In genomic region chr9:31989581-31990360, GRCm38 (mm10) we compare ENCODE assay signal across 13 mouse cellular contexts.
DNase-seq lines count a peak whose midpoint lies in the region; ATAC-seq and TF ChIP-seq lines count a peak whose summit lies in the region.
"Had no signal": no experiment of that assay in that cellular context is flagged by ENCODE, and none has a peak within 500 bp of the region (broad histone marks: within the 10 kb centered on the region; RNA-seq: fewer than 3 reads in every experiment).

No protein-coding gene starts in this region.

- no peak for TF ChIP-seq EP300 in stomach, postnatal 0 days (optimal IDR thresholded peaks at IDR 0.05)

- H3K4me2 ChIP-seq in forebrain, embryonic 12.5 days: 0 out of 2 replicates have a peak overlapping the region, but pooled peaks have one; percentile 8
- 0 out of 2 replicates have a peak overlapping the region, but pooled peaks have one; percentile 7 for H3K4me2 ChIP-seq in midbrain, postnatal 0 days (ENCODE audit: low read depth, low read length, poor library complexity, severe bottlenecking)
- no peak overlapping the region for H3K4me2 ChIP-seq in stomach, postnatal 0 days (replicated peaks; ENCODE audit: low read depth)
- H3K4me2 ChIP-seq: heart, embryonic 13.5 days; liver, embryonic 11.5 days had no signal

- peaks cover 11% of the 10 kb centered on the region for H3K4me1 ChIP-seq in forebrain, embryonic 12.5 days
- H3K4me1 ChIP-seq in forebrain, embryonic 10.5 days: peaks cover 25% of the 10 kb centered on the region
- H3K4me1 ChIP-seq in midbrain, postnatal 0 days (ENCODE audit: insufficient read depth, low read length): no peaks in the 10 kb centered on the region
- no peaks in the 10 kb centered on the region for H3K4me1 ChIP-seq in stomach, postnatal 0 days (replicated peaks; ENCODE audit: control insufficient read depth, insufficient read depth)

- no peak overlapping the region for H3K4me3 ChIP-seq in forebrain, embryonic 12.5 days (replicated peaks)
- H3K4me3 ChIP-seq in forebrain, embryonic 10.5 days: no peak overlapping the region
- no peak overlapping the region for H3K4me3 ChIP-seq in midbrain, postnatal 0 days (ENCODE audit: low read depth, low read length)
- no peak overlapping the region for H3K4me3 ChIP-seq in stomach, postnatal 0 days (ENCODE audit: low read depth, low read length)
- H3K4me3 ChIP-seq: heart, embryonic 13.5 days had no signal

- ATAC-seq in forebrain, embryonic 12.5 days (ENCODE audit: low FRiP score): peak; percentile 44; the same call in 1 of the 2 replicates
- no peak for ATAC-seq in midbrain, postnatal 0 days (ENCODE audit: low FRiP score)
- ATAC-seq in stomach, postnatal 0 days (ENCODE audit: low FRiP score, low TSS enrichment): no peak
- ATAC-seq: lung, postnatal 0 days had no signal

- 0 out of 2 replicates have a peak overlapping the region, but pooled peaks have one; percentile 21 for H3K27ac ChIP-seq in forebrain, embryonic 12.5 days
- no peak overlapping the region for H3K27ac ChIP-seq in forebrain, embryonic 10.5 days
- no peak overlapping the region; the same call in 1 of the 2 replicates for H3K27ac ChIP-seq in midbrain, postnatal 0 days (ENCODE audit: low read depth, low read length)
- no peak overlapping the region for H3K27ac ChIP-seq in stomach, postnatal 0 days (replicated peaks)
- H3K27ac ChIP-seq: heart, embryonic 13.5 days had no signal

- DNase-seq in forebrain, embryonic 10.5 days (ENCODE audit: extremely low spot score, low spot score): no peak
- peak; percentile 38 for DNase-seq in layer of hippocampus, adult 9-11 months
- DNase-seq in layer of hippocampus, postnatal 14 days (ENCODE audit: low spot score in 2 of 2): no peak
- peak; percentile 70 for DNase-seq in brain, embryonic 14.5 days (ENCODE audit: low read depth)
- peak; percentile 18 for DNase-seq in midbrain, postnatal 0 days (ENCODE audit: low spot score)
- DNase-seq in retina, postnatal 1 day: no peak
- DNase-seq in stomach, postnatal 0 days (ENCODE audit: low spot score): no peak
- DNase-seq: cerebellum, adult 8-10 months; gastrocnemius, postnatal 25 days had no signal

- no peak overlapping the region for H3K9ac ChIP-seq in forebrain, embryonic 12.5 days
- H3K9ac ChIP-seq in midbrain, postnatal 0 days (replicated peaks; ENCODE audit: low read length, poor library complexity, severe bottlenecking): no peak overlapping the region
- H3K9ac ChIP-seq in stomach, postnatal 0 days (ENCODE audit: low read length): no peak overlapping the region
- H3K9ac ChIP-seq: heart, embryonic 13.5 days had no signal

- no peaks in the 10 kb centered on the region for H3K27me3 ChIP-seq in forebrain, embryonic 12.5 days
- no peaks in the 10 kb centered on the region for H3K27me3 ChIP-seq in forebrain, embryonic 10.5 days (ENCODE audit: poor library complexity, severe bottlenecking)
- no peaks in the 10 kb centered on the region for H3K27me3 ChIP-seq in midbrain, postnatal 0 days (ENCODE audit: insufficient read depth, low read length)
- H3K27me3 ChIP-seq in stomach, postnatal 0 days (ENCODE audit: control insufficient read depth, insufficient read depth, low read length): no peaks in the 10 kb centered on the region
- H3K27me3 ChIP-seq: heart, embryonic 13.5 days had no signal

- no peak for TF ChIP-seq POLR2A in brain, embryonic 14.5 days (IDR thresholded peaks at IDR 0.05; ENCODE audit: borderline replicate concordance, extremely low read depth, insufficient read depth, insufficient read length, poor library complexity, severe bottlenecking)

- TF ChIP-seq CTCF in brain, embryonic 14.5 days (IDR thresholded peaks at IDR 0.05; ENCODE audit: borderline replicate concordance, extremely low read depth, insufficient read depth, insufficient read length): no peak
- no peak for TF ChIP-seq CTCF in midbrain, postnatal 0 days (IDR thresholded peaks at IDR 0.05)
- TF ChIP-seq CTCF in stomach, postnatal 0 days (IDR thresholded peaks at IDR 0.05; ENCODE audit: low read depth): no peak

- no peaks in the 10 kb centered on the region for H3K36me3 ChIP-seq in forebrain, embryonic 12.5 days (replicated peaks)
- no peaks in the 10 kb centered on the region for H3K36me3 ChIP-seq in forebrain, embryonic 10.5 days (replicated peaks)
- H3K36me3 ChIP-seq in midbrain, postnatal 0 days (ENCODE audit: insufficient read depth, low read length): no peaks in the 10 kb centered on the region
- no peaks in the 10 kb centered on the region for H3K36me3 ChIP-seq in stomach, postnatal 0 days (ENCODE audit: control insufficient read depth, insufficient read depth, low read length)
- H3K36me3 ChIP-seq: heart, embryonic 13.5 days had no signal

- 28% methylated on average over 17 of the region's 17 CpGs for WGBS in forebrain, embryonic 12.5 days
- whole genome bisulfite sequencing in forebrain, embryonic 10.5 days: 53% methylated on average over 17 of the region's 17 CpGs
- 38% methylated on average over 17 of the region's 17 CpGs for WGBS in midbrain, postnatal 0 days
- 72% methylated on average over 17 of the region's 17 CpGs for WGBS in stomach, postnatal 0 days

- H3K9me3 ChIP-seq in forebrain, embryonic 12.5 days: no peaks in the 10 kb centered on the region
- H3K9me3 ChIP-seq in forebrain, embryonic 10.5 days: no peaks in the 10 kb centered on the region
- no peaks in the 10 kb centered on the region for H3K9me3 ChIP-seq in midbrain, postnatal 0 days (ENCODE audit: low read length)
- no peaks in the 10 kb centered on the region for H3K9me3 ChIP-seq in stomach, postnatal 0 days (ENCODE audit: control insufficient read depth, low read length)
- H3K9me3 ChIP-seq: heart, embryonic 13.5 days had no signal

Comparison
In these comparisons a context has a peak if more than half of its experiments do, and no peak if none do; other contexts are left out.
1. DNase-seq: peak in layer of hippocampus, adult 9-11 months (single experiment), brain, embryonic 14.5 days (single experiment) and midbrain, postnatal 0 days (single experiment); none in forebrain, embryonic 10.5 days (single experiment), layer of hippocampus, postnatal 14 days (0 of 2), retina, postnatal 1 day (single experiment) and stomach, postnatal 0 days (single experiment).